Mouse (Mus musculus): ENCODE measurements around the gene Fbf1. TPM values are rescaled to one million over a fixed set of nuclear protein-coding genes. Genes with fewer than 3 reads are reported as not detected.

Fbf1 gene
- polyA plus RNA-seq, 1 experiment from 2014 or later = 3.7 TPM

GRCm38 (mm10) chr11:116198639-116199531, 30.9 kb upstream of the Fbf1 start, which contains the start of the genes Ten1 and Acox1:
TSS of gene Ten1 (plus strand) at chr11:116198855.
TSS of gene Acox1 (minus strand) at chr11:116199045.
- H3K4me3 ChIP-seq (ENCODE audit: low read depth, low read length) = peak within 1 kb of the TSS; percentile 76
- peak within 1 kb of the TSS; percentile 80 for H3K4me2 ChIP-seq (replicated peaks; ENCODE audit: low read depth)
- no peaks in the 10 kb centered on the region for H3K27me3 ChIP-seq (replicated peaks; ENCODE audit: control insufficient read depth, insufficient read depth, low read length)
- TF ChIP-seq CTCF (IDR thresholded peaks at IDR 0.05; ENCODE audit: low read depth) = no peak
- H3K27ac ChIP-seq (ENCODE audit: low read depth, low read length) = peak within 1 kb of the TSS; percentile 97
- H3K36me3 ChIP-seq (ENCODE audit: control insufficient read depth, insufficient read depth) = peaks cover 5% of the 10 kb centered on the region; the same call in 1 of the 2 replicates
- H3K4me1 ChIP-seq (replicated peaks; ENCODE audit: control insufficient read depth, insufficient read depth, low read length) = 0 out of 2 replicates have a peak, but pooled peaks cover 10% of the 10 kb centered on the region
- no peaks in the 10 kb centered on the region for H3K9me3 ChIP-seq (ENCODE audit: control insufficient read depth)
- H3K9ac ChIP-seq (ENCODE audit: low read depth, low read length) = peak within 1 kb of the TSS; percentile 90
- ATAC-seq = peak; percentile 94
- under 1% methylated on average over 62 of the region's 62 CpGs for WGBS

DNA sequence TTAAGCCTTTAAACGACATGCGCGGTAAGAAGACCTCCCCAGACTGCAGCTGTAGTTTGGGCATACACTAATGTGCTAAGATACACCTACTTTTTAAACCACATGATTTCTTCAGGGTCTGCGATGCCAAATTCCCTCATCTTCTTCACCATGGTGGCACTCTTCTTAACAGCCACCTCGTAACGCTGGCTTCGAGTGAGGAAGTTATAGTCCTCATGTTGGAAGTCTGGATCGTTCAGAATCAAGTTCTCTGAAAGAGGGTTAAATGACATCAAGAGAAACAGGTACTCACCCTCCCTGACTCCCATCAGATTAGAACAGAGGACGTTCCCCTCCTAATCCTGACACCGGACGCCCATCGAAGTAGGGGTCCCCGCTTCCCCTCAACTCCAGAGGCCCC, 30.2 kb upstream of the Fbf1 start:
- peak overlapping the region; percentile 80 for H3K4me2 ChIP-seq (replicated peaks; ENCODE audit: low read depth)
- no peak for ATAC-seq
- H3K9ac ChIP-seq (ENCODE audit: low read depth, low read length) = peak overlapping the region; percentile 90
- TF ChIP-seq CTCF (IDR thresholded peaks at IDR 0.05; ENCODE audit: low read depth) = no peak
- WGBS = 16% methylated on average over 13 of the region's 13 CpGs
- H3K9me3 ChIP-seq (ENCODE audit: control insufficient read depth) = no peaks in the 10 kb centered on the region
- peaks cover 5% of the 10 kb centered on the region; the same call in 1 of the 2 replicates for H3K36me3 ChIP-seq (ENCODE audit: control insufficient read depth, insufficient read depth)
- H3K4me1 ChIP-seq (replicated peaks; ENCODE audit: control insufficient read depth, insufficient read depth, low read length) = 0 out of 2 replicates have a peak, but pooled peaks cover 10% of the 10 kb centered on the region
- peak overlapping the region; percentile 97 for H3K27ac ChIP-seq (ENCODE audit: low read depth, low read length)
- no peaks in the 10 kb centered on the region for H3K27me3 ChIP-seq (replicated peaks; ENCODE audit: control insufficient read depth, insufficient read depth, low read length)
- H3K4me3 ChIP-seq (ENCODE audit: low read depth, low read length) = peak overlapping the region; percentile 76

DNA sequence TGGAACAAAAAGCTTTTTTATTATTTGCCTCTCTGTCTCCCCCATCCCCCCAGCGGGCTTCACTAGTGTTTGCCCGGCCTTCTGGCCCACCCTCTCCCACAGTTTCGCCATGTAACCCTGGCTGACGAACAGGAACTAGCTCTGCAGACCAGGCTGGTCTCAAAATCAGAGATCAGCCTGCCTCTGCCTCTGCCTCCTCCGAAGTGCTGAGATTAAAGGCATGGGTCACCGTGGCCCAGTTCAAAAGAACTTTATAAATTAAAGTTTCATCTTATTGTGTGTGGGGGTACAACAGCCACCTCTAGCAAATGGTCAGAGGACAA, 29.6 kb upstream of the Fbf1 start:
- WGBS = 79% methylated on average over 6 of the region's 6 CpGs
- Histone ChIP-seq H3K27me3 (replicated peaks; ENCODE audit: control insufficient read depth, insufficient read depth, low read length) (no peaks in the 10 kb centered on the region), H3K4me3 (ENCODE audit: low read depth, low read length) (peak overlapping the region; percentile 76), H3K4me2 (replicated peaks; ENCODE audit: low read depth) (peak overlapping the region; percentile 80), H3K27ac (ENCODE audit: low read depth, low read length) (peak overlapping the region; percentile 97; the same call in 1 of the 2 replicates), H3K9me3 (ENCODE audit: control insufficient read depth) (no peaks in the 10 kb centered on the region), H3K4me1 (replicated peaks; ENCODE audit: control insufficient read depth, insufficient read depth, low read length) (0 out of 2 replicates have a peak, but pooled peaks cover 8% of the 10 kb centered on the region), H3K36me3 (ENCODE audit: control insufficient read depth, insufficient read depth) (peaks cover 8% of the 10 kb centered on the region; the same call in 1 of the 2 replicates), H3K9ac (ENCODE audit: low read depth, low read length) (peak overlapping the region; percentile 90)
- no peak for ATAC-seq
- no peak for TF ChIP-seq CTCF (IDR thresholded peaks at IDR 0.05; ENCODE audit: low read depth)

GRCm38 (mm10) chr11:116196866-116197583, 29.1 kb upstream of the Fbf1 start:
- peak overlapping the region; percentile 76 for H3K4me3 ChIP-seq (ENCODE audit: low read depth, low read length)
- H3K9ac ChIP-seq (ENCODE audit: low read depth, low read length) = peak overlapping the region; percentile 90
- 92% methylated on average over 18 of the region's 18 CpGs for WGBS

DNA sequence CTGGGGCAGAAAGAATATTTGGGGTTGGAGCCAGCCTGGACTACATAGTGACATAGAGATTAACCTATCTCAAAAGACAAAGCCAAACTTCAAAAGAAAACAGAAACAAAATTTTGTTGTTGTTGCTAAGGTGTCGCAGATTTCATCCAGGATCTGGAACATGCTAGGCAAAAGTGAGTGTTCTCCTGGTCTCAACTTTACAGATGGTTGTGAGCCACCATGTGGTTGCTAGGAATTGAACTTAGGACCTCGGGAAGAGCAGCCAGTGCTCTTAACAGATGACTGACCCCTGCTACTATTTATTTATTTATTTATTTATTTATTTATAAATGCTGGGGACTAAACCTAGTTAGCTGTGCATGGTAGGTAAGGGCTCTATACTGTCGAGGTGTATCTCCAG, 28.4 kb upstream of the Fbf1 start:
- ATAC-seq = no peak
- H3K9me3 ChIP-seq (ENCODE audit: control insufficient read depth) = no peaks in the 10 kb centered on the region
- no peaks in the 10 kb centered on the region for H3K27me3 ChIP-seq (replicated peaks; ENCODE audit: control insufficient read depth, insufficient read depth, low read length)
- no peak for TF ChIP-seq CTCF (IDR thresholded peaks at IDR 0.05; ENCODE audit: low read depth)
- H3K4me3 ChIP-seq (ENCODE audit: low read depth, low read length) = peak overlapping the region; percentile 76; the same call in 1 of the 2 replicates
- peak overlapping the region; percentile 88 for H3K27ac ChIP-seq (ENCODE audit: low read depth, low read length)
- 73% methylated on average over 3 of the region's 3 CpGs for WGBS
- H3K4me1 ChIP-seq (replicated peaks; ENCODE audit: control insufficient read depth, insufficient read depth, low read length) = 0 out of 2 replicates have a peak, but pooled peaks cover 6% of the 10 kb centered on the region
- H3K4me2 ChIP-seq (replicated peaks; ENCODE audit: low read depth) = peak overlapping the region; percentile 80
- peaks cover 16% of the 10 kb centered on the region for H3K36me3 ChIP-seq (ENCODE audit: control insufficient read depth, insufficient read depth)
- H3K9ac ChIP-seq (ENCODE audit: low read depth, low read length) = no peak overlapping the region; the same call in 1 of the 2 replicates

More at GRCm38 (mm10) chr11:116196866-116197583, 29.1 kb upstream of the Fbf1 start:
- no peak for ATAC-seq
- TF ChIP-seq CTCF (IDR thresholded peaks at IDR 0.05; ENCODE audit: low read depth) = no peak
- H3K4me1 ChIP-seq (replicated peaks; ENCODE audit: control insufficient read depth, insufficient read depth, low read length) = 0 out of 2 replicates have a peak, but pooled peaks cover 6% of the 10 kb centered on the region
- H3K9me3 ChIP-seq (ENCODE audit: control insufficient read depth) = no peaks in the 10 kb centered on the region
- no peaks in the 10 kb centered on the region for H3K27me3 ChIP-seq (replicated peaks; ENCODE audit: control insufficient read depth, insufficient read depth, low read length)
- peak overlapping the region; percentile 97 for H3K27ac ChIP-seq (ENCODE audit: low read depth, low read length)
- H3K36me3 ChIP-seq (ENCODE audit: control insufficient read depth, insufficient read depth) = peaks cover 11% of the 10 kb centered on the region; the same call in 1 of the 2 replicates
- peak overlapping the region; percentile 80 for H3K4me2 ChIP-seq (replicated peaks; ENCODE audit: low read depth)
